Mouse (Mus musculus): ENCODE results near the gene Cops9.

The Cops9 gene

DNA sequence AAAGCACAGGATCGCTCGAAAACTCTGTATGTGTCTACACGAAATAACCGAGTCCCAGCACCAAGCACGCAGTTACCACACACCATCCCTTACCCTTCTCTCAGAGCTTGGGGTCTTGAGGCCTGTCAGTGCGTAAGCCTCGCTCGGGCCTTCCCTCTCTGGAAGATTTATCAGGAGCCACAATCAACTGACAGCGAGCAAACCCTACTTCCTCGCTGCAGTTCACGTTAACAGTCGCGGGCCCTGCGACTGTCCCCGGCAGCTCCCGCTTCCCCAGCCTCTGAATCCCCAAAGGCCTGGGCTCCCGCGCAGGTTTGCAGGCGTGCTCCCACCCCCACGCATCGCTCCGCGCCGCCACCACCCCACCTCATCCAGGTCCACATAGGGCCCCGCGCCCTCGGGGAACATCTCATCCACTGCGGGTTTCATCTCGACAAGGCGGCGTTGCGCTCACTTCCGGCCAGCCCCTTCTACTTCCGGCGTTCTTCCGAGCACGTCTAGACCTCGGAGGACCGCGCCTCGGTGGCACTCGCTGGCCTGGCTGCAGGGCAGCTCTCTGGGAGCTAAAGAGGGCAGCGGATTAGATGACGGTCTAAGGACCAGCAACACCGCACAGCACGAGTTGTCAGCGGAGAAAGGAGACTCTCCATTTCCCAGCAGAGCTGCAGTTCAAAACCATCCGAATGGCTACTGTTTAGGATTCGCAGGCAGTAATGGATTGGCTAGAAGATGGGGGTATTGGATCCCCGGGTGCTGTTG, at the start of gene Cops9:
Gene Cops9 (minus strand): TSS at position 472 of the 759 bp plus-strand sequence.
- DNase-seq, result peak; percentile 68 to 73

DNA sequence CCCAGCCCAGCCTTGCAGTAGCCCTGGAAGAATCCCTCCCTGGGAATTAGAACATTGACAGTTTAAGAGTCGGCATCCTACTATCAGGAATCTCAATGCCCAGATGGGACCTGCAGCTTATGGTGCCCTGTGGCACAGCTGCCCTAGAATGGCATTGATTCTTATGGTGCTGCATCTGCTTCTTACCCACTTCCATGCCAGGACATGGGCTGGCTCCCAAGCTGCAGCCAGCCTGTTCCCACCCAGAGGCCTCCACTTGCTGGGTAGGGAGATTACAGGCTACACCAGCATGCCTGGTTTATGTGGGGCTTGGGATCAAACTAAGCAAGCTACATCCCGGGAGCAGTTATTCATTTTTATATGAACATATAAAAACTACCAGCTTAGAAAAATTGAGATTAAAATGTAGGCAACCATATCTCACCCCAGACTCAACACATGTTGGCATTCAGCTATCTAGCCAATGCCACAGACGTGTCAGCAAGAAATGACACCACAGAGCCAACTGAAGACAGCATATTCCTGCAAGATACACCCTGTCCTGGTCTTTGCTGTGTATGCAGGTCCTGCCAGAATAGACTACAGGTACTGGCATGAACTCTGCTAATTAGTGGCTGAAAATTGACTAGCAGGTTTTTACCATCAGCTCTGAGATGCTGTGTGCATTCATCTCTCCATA, 49.5 kb upstream of the Cops9 start:
- no peak for DNase-seq

DNA sequence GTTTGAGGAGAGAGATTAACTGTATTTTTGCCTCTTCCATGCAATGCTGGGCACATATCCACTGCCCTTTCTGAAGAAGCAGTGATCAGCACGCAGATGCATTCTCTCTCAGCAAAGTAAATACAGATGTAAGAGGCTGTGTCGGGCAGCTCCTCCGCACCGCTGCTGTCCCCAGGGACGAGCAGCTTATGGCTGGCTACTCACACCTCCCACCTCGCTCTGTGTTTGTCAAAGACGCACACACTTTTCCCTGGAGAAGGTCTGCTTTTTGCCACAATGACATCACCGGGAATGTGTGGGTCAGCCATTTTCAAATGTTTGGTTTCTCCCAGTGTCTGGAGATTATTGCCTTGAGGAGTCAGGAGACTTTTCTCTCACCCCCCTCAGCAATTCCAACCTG, 45.2 kb upstream of the Cops9 start:
- no peak for DNase-seq

DNA sequence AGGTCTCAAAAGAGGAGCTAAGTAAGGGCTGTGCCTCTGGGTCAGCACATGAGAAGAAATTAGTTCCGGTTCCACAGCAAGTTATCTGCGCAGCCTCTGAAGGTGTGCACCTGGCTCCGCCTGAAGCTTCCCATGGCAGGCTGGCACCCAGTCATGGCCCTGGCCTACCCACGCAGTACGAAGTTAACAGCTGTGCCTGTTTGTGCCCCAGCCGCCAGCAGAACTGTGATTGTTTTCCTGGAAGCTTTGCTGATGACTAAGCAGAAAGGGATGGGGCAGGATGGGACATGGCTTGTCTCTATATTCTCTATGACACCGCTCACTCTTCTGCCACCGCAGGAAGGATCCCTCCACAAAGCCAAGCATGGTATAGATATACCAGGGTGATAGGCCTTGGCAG, 41.4 kb upstream of the Cops9 start:
- DNase-seq, result no peak

DNA sequence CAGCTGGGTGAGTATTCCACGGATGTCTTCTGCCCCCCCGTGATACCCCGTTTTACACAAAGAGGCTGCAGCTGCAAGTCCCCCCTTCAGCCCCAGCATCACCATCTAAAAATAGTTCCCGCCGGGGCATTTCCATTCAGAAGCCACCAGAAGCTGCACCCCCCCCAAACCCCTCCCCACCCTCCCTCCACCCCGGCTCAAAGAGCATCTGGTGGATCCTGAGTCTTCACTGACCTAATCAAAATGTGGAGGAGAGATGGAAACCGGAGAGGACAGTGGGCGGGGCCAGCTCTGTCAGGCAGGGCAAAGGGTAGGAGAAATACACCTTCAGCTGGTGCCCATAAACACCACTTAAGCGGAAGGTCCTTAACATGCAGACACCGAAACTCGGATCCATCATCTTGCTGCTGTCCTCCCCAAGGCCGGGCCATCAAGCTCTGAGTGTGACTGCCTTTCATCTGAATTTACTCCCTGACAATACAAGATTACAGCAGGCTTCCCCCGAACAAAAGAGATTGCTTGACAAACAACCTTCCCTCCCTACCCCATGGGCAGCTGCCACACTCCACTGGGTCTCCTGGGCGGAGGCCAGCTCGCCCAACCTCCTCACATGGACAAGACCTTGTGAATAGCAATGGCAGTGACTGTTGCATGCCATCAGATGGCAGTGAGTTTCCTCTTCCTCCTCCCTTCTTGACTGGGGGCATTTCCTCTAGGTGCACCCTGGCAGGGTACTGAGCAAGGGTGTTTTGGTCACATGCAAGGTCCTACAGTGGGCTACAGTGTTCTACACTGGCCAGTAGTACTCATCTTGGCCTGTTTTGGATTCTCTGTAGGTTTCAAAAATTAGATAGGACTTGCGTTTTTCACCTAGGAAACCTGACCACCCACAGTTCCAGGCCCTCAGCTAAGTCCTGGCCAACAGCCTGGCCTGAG, 39.2 kb upstream of the Cops9 start:
- no peak for DNase-seq

DNA sequence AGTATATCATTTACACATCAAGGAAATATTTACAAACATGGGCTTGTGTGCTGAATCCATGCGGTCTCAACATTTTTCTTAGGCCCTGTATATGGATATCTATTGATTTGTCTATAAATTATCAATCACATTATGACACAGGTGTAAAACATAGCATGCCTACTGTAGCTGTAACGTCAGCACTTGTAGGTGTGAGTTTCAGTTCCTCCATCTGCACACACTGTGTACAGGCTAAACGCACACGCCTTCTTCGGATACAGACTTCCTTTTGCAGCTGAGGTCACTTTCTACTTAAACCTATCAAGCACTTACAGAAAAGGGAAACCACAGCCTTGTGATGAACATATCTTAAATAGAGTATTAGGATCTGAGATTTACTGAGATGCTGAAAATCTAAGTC, 37.0 kb upstream of the Cops9 start:
- no peak for DNase-seq

DNA sequence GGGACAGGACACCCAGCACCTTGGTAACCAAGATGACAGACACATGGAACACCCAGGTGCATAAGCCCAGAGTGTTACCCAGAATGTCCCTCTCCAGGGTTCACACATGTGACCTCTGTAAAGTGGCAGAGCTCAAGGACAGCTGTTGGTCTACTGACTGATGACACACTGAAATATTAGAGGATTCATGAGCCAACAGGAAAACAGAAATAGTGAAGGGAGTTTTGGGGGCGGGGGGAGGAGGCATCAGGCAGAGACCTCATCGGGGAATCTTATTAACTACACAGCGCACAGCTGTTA, 34.8 kb upstream of the Cops9 start:
- no peak for DNase-seq

DNA sequence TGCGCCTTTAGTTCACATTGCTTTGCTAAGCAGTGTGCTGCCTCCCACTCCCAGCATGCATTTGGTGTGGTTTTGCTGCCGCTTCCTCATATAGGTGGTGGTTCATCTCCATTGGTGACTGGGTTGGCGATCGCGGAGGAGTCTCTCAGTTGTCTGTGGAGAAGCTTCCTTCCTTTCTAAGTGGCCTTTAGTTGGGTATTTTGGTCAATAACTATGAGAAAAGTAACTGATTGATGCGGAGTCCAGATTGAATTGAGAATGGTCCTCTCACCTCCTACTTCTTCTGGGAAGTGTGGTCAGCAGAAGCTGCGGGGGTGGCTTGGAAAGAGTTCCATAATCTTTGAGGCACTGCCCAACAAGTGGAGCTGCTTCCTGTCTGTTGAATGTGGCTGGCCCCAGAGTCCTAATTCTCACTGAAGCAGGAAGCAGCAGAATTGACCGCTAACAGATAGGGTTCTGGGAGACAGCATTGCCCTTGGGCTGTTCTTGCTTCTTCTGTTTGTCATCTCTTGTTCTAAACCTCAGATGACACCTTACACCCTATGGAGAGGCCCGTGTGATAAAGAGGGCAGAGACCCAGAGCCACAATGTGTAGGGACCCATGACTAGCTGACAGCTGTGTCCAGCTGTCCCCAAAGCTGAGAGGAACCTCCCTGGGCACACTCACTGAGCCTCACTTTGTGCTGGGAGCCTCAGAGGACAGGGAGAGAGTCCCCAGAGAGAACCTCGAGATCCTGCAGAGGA, 34.3 kb upstream of the Cops9 start:
- DNase-seq, result no peak

DNA sequence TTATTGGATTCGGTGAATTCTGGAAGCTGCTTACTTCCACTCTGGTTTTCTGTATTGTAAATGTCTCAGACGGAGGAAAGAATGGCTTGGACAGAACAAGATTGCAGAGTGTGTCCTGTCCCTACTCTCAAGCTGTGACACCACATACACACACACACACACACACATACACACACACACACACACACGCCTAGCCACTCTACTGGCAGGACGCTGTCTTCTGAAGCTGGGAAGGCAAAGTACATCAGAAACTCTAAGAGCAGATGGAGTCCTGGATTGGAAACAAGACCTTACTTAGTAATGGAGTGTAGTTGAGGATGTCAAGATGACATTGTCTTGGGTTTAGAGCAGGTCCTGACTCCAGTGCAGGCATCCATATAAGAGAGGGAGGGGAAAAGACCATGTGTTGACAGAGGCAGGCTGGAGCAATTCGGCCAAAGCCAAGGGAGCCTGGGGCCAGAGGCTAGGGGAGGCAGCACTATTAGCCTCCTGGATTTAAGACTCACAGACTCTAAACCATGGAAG, 31.5 kb upstream of the Cops9 start:
- no peak for DNase-seq

DNA sequence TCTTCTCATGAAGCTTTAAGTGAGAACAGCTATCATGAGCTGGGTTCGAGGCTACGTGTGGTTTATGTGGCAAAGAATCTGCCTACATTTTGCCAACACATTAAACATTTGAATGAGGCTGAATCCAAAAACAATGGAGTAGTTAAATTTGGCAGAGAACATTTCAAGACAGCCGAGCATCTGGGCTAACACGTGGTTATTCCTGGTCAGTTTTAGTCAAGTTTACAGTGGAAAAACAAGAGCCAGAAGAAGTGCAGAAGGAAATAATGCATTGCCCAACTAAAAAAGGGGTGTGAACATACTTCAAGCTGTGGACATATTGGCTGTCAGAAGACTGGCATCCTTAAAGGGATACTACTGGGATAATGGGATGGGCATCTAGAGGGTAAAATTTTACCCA, 29.5 kb upstream of the Cops9 start:
- no peak for DNase-seq

DNA sequence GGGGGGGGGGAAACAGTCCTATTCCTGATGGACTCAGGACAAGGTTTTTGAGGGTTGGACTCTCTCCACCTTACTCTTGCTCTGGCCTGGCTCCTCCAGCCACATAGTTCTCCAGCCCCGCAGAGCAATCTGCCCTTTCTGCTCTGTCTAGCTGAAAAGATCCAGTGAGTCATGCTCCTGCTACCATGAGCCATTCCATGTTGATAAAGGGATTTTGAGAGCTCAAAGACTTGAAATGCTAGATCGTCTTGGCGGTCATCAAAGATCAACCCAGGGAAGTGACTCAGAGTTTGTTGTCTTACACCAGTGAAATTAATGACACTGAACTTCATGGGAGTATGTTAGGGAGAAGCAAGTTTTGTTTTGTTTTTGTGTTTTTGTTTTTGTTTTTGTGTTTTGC, 27.6 kb upstream of the Cops9 start:
- no peak for DNase-seq

DNA sequence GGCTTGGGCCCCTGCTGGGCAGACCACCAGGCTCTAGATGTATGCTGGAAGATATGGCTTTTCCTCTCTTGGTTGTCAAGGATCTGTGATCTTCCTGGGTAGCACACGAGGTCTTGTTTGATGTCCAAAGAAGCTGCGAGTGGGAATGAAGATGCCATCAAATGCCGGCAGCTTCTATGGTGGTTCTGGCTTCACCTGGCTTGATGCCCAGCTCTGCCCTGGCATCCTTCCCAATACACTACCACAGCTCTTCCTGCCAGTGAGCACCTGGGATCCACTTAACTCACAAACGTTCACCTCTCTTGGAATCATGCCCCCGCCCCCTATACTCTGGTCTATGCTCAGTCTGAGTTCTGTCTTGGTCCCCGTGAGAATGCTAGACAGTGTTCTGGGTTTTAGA, 25.3 kb upstream of the Cops9 start:
- DNase-seq, result no peak

DNA sequence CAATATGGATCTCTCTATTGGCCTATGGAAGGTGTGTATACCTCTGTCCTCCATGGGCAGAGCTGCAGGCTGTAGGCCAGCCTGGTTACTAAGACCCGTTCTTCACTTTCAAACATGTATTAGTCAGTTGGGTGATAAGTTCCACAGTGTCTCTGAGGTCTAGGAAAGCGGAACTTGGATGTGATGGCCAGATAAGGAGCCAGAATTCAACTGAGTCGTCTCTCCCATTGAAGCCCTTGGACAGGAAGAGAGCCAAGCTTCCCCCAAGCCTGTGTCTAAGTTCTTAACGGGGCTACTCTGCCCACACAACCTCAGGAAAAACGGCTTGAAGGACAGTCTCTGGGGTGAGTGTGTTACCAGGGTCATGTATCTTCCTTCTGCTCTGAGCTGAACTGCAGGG, 17.6 kb upstream of the Cops9 start:
- no peak for DNase-seq

DNA sequence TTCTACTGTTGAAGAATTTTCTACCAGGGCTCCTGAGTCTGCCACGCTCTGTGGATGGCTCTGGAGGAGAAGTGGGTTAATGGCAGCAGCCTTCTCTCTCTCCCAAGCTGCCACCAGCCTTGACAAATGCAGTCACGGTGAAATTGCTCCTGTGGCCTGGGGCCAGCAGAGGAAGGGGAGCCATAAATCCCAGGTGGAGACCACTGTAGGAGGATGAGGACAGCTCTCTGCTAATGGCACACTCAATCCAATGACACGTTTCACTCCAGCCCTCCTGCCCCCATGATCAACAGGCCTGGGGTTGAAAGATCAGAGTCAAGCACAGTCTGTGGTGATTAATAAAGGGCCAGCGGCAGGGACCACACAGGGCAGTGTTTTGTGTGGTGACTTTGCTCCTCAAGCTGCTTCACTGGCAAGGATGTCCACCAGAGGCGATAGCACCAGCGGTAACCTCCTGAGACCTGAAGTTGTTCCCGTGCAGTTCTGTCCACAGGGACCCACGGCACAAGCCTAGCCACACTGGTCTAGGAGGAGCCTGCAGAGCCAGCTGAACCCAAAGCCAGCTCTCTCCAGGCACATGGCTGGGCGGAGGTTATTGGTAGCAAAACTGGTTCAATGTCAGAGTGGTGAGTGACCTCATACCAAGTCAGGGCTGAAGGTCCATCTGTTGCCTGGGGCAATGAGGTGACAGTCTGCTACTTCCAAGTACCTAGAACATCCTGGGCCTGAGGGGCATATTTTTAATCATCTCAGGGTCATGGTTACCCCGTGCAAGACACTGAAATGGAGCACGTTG, 15.4 kb upstream of the Cops9 start:
- no peak for DNase-seq

DNA sequence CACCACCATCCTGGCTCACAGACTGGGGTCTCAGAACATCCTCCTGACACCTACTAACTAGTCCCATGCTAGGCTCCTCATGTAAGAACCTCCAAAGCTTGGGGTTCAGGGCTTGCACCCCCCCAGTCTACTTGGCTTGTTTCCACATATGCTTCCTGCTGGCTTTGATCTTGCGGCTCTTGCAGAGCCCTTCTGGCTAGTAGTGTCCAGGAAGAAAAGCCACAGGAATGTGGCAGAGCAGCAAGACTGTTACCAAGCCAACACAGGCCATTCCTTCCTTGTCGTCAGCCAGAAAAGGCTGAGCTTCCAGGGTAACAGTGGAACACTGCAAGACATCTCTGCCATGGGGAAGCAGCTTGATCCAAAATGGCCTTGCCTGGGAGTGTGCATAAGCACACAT, 12.9 kb upstream of the Cops9 start:
- no peak for DNase-seq

DNA sequence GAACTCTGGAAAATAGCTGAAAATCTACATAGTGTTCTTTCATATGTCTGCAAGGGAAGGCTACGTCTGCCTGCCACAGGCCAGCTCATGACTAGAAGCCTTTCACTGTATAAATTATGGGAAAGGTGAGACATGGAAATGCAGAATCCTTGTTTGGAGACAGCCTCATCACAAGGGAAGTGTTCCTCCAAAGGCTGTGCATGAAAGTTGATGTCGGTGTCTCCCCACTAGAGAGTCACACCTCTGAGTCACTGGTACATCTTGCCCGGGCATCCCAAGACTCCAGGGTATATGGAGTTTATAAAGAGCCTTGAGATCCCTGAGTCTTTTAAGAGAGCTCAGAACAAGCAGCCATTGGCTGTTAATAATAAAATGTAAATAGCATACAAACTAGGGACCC, 11.4 kb upstream of the Cops9 start:
- no peak for DNase-seq

DNA sequence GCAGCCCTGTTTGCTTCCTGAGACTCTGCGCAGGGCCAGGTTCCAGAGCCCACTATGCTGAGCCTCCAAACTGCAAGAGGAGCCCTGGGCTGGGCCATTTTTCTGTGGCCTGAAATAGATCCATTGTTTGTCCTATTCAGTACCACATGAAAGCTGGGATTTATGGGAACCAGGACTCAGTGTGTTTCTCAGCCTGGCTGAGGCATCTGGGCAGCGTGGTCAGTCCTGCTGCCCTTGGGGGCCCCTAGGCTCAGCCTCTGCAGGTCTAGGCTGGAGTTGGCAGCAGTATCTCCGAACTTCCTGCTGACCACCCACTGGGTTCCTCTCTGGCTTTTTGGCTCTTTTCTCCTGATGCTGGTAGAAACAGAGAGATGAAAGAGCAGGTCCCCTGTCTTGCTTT, 9.7 kb upstream of the Cops9 start:
- no peak for DNase-seq

DNA sequence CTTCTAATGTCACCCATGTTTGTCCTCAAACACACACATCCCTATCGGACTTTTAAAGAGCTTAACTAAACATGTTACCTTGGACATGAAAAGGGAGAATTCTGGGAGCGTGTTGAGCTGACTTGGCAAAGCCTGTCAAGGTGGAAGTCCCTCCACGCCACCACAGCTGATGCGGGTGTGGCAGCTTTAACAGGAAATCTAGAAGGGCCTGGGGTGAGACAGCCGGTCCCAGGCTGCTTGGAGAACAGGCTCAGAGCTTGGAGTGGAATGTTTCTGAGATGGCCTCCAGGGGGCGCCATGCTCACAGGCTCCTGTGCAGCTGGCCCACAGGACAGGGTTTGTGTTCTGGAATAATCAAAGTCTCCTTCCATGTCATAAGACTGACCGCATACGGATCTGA, 6.9 kb upstream of the Cops9 start, which contains the start of gene Otos:
Gene Otos (minus strand): TSS at position 169 of the 400 bp plus-strand sequence.
- peak; percentile 21 to 23 for DNase-seq

DNA sequence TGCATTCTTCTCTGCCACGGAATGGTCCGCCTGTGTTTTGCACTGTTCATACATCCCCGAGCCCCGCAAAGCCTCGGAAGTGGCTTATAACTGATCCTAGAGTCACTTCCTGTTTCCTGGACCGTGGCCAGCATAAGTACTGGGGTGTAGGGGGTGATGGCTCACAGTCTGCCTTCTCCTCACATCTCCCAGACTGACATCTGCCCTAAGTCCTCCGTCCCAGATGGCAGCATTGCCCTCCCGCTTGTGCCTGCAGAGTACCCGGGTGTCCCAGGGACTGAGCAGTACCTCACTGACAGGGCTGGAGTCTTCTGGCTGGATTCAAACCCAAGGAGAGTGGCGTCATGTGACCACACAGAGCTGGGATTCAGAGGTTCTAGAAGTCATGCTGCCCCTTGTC, 6.4 kb upstream of the Cops9 start:
- peak in 1 of 2 experiments; percentile 14 for DNase-seq

DNA sequence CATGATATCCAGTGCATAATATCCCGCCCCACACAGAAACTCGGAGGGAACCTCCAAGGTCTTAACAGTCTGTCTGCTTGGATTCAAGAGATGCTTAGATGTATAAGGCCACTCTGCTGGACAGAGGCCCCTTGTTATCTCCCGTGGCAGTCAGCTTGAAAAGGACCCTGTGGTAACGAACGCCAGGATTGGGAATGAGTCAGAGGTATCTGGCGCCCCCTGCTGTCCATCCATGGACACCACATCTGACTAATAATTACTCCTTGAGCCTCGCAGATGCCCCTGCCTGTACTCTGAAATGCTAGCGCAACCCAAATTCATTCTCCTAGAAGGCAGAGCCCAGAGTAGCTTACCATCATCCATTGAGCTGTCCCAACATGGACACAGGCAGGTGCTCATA, 6.0 kb upstream of the Cops9 start:
- DNase-seq, result no peak

DNA sequence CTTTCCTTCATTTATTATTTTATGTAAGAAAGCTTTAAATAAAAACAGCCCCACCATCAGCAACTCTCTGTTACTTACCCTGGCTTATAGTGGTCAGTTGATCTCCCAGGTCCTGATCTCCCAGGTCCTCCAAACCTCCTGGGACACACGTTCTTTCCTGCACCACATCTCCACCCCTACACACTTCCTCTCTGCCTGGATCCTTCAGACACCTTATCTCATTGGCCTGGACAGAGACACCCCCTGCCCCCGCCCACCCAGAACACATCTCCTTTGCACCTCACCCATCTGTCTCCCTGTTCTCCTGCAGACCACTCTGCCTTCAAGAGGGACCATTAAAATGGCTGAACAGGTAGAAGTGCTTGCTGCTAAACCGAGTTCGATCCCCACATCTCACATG, 5.2 kb upstream of the Cops9 start:
- no peak for DNase-seq

DNA sequence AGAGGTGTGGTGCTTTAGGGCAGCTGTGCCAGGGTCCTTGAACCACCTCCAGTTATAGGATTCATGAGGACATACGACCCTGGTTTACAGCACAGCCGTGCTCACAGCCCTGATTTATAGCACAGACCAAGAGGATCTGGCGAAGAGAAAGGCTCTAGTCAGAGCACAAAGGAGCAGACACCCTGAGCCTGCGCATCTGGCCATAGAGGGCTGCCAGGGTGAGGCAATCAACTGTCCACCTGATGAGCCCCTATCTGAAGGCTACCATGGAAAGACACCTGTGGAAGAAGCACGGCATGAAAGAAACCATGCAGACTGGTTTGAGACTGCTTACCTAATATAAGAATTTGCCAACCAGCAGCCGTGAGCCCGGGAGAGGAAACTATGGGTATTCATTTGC, 4.8 kb upstream of the Cops9 start:
- DNase-seq, result no peak

Data from thymus, adult 18-20 months (tissue).